Mouse (Mus musculus): ENCODE measurements around the gene Dhdds.

DNA sequence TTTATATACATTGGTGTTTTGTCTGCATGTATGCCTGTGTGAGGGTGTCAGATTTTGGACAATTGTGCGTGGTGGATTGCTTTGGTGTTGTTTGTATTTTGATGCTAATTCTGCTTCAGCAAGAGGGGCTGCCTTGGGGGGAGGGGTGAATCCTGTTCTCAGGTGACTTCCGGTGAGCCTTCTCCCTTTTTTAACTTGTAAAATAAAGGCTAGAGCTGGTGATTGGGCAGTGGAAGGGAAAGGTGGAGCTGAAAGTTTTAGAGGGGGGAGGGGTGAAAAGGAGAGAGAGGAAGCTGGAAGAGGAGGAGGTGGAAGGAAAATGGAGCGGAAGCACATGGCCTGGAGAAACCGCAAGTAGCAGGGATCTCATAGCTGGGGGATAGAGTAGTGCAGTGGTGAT lies 44.4 kb downstream of the Dhdds start:
- TF ChIP-seq POLR2A (IDR thresholded peaks at IDR 0.05; ENCODE audit: borderline replicate concordance, control insufficient read depth, low read depth, low read length) (no peak), CTCF (IDR thresholded peaks at IDR 0.05; ENCODE audit: control insufficient read depth, insufficient read depth, low read length) (no peak)
